In genomic region chr1:110904266-110904665, GRCm38 (mm10) we compare ENCODE assay signal across 18 mouse cellular contexts.
DNase-seq lines count a peak whose midpoint lies in the region; ATAC-seq and TF ChIP-seq lines count a peak whose summit lies in the region.
"Had no signal": no experiment of that assay in that cellular context is flagged by ENCODE, and none has a peak within 500 bp of the region (broad histone marks: within the 10 kb centered on the region; RNA-seq: fewer than 3 reads in every experiment).

No protein-coding gene starts in this region.

- peak overlapping the region; percentile 40; the same call in 1 of the 2 replicates for H3K27ac ChIP-seq in ES-E14 (ENCODE audit: insufficient read depth, low read depth, low read length, poor library complexity, severe bottlenecking)
- H3K27ac ChIP-seq in heart, embryonic 12.5 days (ENCODE audit: poor library complexity, severe bottlenecking): no peak overlapping the region
- no peak overlapping the region for H3K27ac ChIP-seq in kidney, embryonic 14.5 days (ENCODE audit: low read depth, low read length)
- H3K27ac ChIP-seq in forebrain, embryonic 15.5 days (replicated peaks): no peak overlapping the region
- H3K27ac ChIP-seq: embryonic facial prominence, embryonic 10.5 days; embryonic facial prominence, embryonic 12.5 days; forebrain, embryonic 13.5 days had no signal

- WGBS in heart, embryonic 12.5 days: 67% methylated on average over 2 of the region's 2 CpGs
- 80% methylated on average over 2 of the region's 2 CpGs for WGBS in kidney, embryonic 14.5 days
- WGBS in forebrain, embryonic 15.5 days: 59% methylated on average over 2 of the region's 2 CpGs

- no peaks in the 10 kb centered on the region for H3K9me3 ChIP-seq in ES-E14 (ENCODE audit: control insufficient read depth, insufficient read depth, low read depth, low read length)
- H3K9me3 ChIP-seq in heart, embryonic 12.5 days (replicated peaks): no peaks in the 10 kb centered on the region
- no peaks in the 10 kb centered on the region for H3K9me3 ChIP-seq in kidney, embryonic 14.5 days (ENCODE audit: control insufficient read depth, low read length)
- H3K9me3 ChIP-seq in forebrain, embryonic 15.5 days: no peaks in the 10 kb centered on the region
- H3K9me3 ChIP-seq: embryonic facial prominence, embryonic 10.5 days; embryonic facial prominence, embryonic 12.5 days; forebrain, embryonic 13.5 days had no signal

- no peaks in the 10 kb centered on the region for H3K36me3 ChIP-seq in ES-E14 (ENCODE audit: control insufficient read depth, insufficient read depth, low read length, poor library complexity, severe bottlenecking)
- no peaks in the 10 kb centered on the region for H3K36me3 ChIP-seq in heart, embryonic 12.5 days
- H3K36me3 ChIP-seq in kidney, embryonic 14.5 days (ENCODE audit: control insufficient read depth, insufficient read depth, low read length): no peaks in the 10 kb centered on the region
- H3K36me3 ChIP-seq in forebrain, embryonic 15.5 days: no peaks in the 10 kb centered on the region
- H3K36me3 ChIP-seq: embryonic facial prominence, embryonic 10.5 days; embryonic facial prominence, embryonic 12.5 days had no signal

- in situ Hi-C loops in ES-E14 (cut with MboI; ENCODE audit: low sequenced_read_pairs in 2 of 2, unreplicated experiment in 2 of 2): no loop called here

- DNase-seq in ES-E14 (ENCODE audit: low read depth, low spot score) (no peak), WW6 (ENCODE audit: low read depth, low spot score) (peak; percentile 20)
- DNase-seq: adrenal gland, adult 8-10 months; adrenal gland, postnatal 14 days; adrenal gland, postnatal 36 days; cerebellum, adult 11-12 months; cerebellum, adult 2 months; cerebellum, adult 9-10 months; cerebellum, postnatal 10 days; cerebellum, postnatal 25 days had no signal

- H3K4me1 ChIP-seq in ES-E14 (ENCODE audit: control insufficient read depth in 2 of 2, insufficient read depth in 2 of 2, low read length in 2 of 2, poor library complexity in 1 of 2): peaks cover 0 to 4% of the 10 kb centered on the region in 2 experiments; a peak in 1 of 4 replicates
- H3K4me1 ChIP-seq in heart, embryonic 12.5 days (replicated peaks): no peaks in the 10 kb centered on the region
- H3K4me1 ChIP-seq in kidney, embryonic 14.5 days (ENCODE audit: control insufficient read depth, insufficient read depth, low read length): no peaks in the 10 kb centered on the region
- no peaks in the 10 kb centered on the region for H3K4me1 ChIP-seq in forebrain, embryonic 15.5 days
- H3K4me1 ChIP-seq: embryonic facial prominence, embryonic 10.5 days; embryonic facial prominence, embryonic 12.5 days; forebrain, embryonic 13.5 days had no signal

- no peak overlapping the region for H3K4me3 ChIP-seq in ES-E14 (ENCODE audit: insufficient read depth in 1 of 2, low read depth in 1 of 2, low read length in 2 of 2, poor library complexity in 1 of 2, severe bottlenecking in 1 of 2)
- H3K4me3 ChIP-seq in heart, embryonic 12.5 days: no peak overlapping the region
- no peak overlapping the region for H3K4me3 ChIP-seq in kidney, embryonic 14.5 days (ENCODE audit: low read length)
- no peak overlapping the region for H3K4me3 ChIP-seq in forebrain, embryonic 15.5 days
- H3K4me3 ChIP-seq: embryonic facial prominence, embryonic 10.5 days; embryonic facial prominence, embryonic 12.5 days; forebrain, embryonic 13.5 days had no signal

- ATAC-seq in heart, embryonic 12.5 days (ENCODE audit: insufficient number of reproducible peaks, low FRiP score): no peak
- no peak for ATAC-seq in kidney, embryonic 14.5 days (ENCODE audit: low FRiP score, low TSS enrichment)
- ATAC-seq in forebrain, embryonic 15.5 days (replicated peaks): no peak
- ATAC-seq: activated CD4-positive, CD25-positive, alpha-beta regulatory T cell, adult 4 months; forebrain, embryonic 13.5 days; forebrain, embryonic 16.5 days had no signal

- H3K9ac ChIP-seq in ES-E14 (ENCODE audit: insufficient read depth, low read depth, low read length, poor library complexity, severe bottlenecking): no peak overlapping the region
- H3K9ac ChIP-seq in heart, embryonic 12.5 days: no peak overlapping the region
- H3K9ac ChIP-seq in kidney, embryonic 14.5 days (ENCODE audit: low read depth, low read length): no peak overlapping the region
- H3K9ac ChIP-seq in forebrain, embryonic 15.5 days (replicated peaks): no peak overlapping the region
- H3K9ac ChIP-seq: embryonic facial prominence, embryonic 12.5 days; forebrain, embryonic 13.5 days had no signal

- H3K4me2 ChIP-seq in heart, embryonic 12.5 days: no peak overlapping the region
- H3K4me2 ChIP-seq in kidney, embryonic 14.5 days (replicated peaks; ENCODE audit: low read depth, low read length): no peak overlapping the region
- H3K4me2 ChIP-seq in forebrain, embryonic 15.5 days (replicated peaks): no peak overlapping the region
- H3K4me2 ChIP-seq: embryonic facial prominence, embryonic 12.5 days; forebrain, embryonic 13.5 days had no signal

- no peaks in the 10 kb centered on the region for H3K27me3 ChIP-seq in heart, embryonic 12.5 days (replicated peaks)
- H3K27me3 ChIP-seq in kidney, embryonic 14.5 days (ENCODE audit: control insufficient read depth, insufficient read depth, low read length): no peaks in the 10 kb centered on the region
- H3K27me3 ChIP-seq in forebrain, embryonic 15.5 days: no peaks in the 10 kb centered on the region
- H3K27me3 ChIP-seq: embryonic facial prominence, embryonic 12.5 days; forebrain, embryonic 13.5 days had no signal

TF ChIP-seq in ES-E14, 5 proteins besides CTCF, POLR2A, EP300 and RAD21:
- TF ChIP-seq CHD2 (IDR thresholded peaks at IDR 0.05; ENCODE audit: low read depth, low read length): no peak
- no peak for TF ChIP-seq HCFC1 (IDR thresholded peaks at IDR 0.05; ENCODE audit: borderline replicate concordance, insufficient read depth, low read length)
- TF ChIP-seq ZC3H11A (IDR thresholded peaks at IDR 0.05; ENCODE audit: borderline replicate concordance, low read depth, low read length): no peak
- TF ChIP-seq MAFK (IDR thresholded peaks at IDR 0.05; ENCODE audit: insufficient read depth, low read depth, low read length): no peak
- no peak for TF ChIP-seq ZNF384 (IDR thresholded peaks at IDR 0.05; ENCODE audit: low read depth, low read length)
TF ChIP-seq in ES-E14: peak in this region for 0.
